Mouse (Mus musculus) splenic B cell, adult 2 months (primary cell): ENCODE results near the gene Gm20825.
"Not testable (repeated sequence)": the region's sequence is repeated elsewhere in the genome, so short reads cannot be mapped to it uniquely, and the experiment has no call there.

Source experiments
- DNase-seq: peaks from one replicate; pipeline ENCODE4 v3.0.0-alpha.2; 2011; ENCODE audit warnings: low read depth, low spot score
- H3K27me3 ChIP-seq: 2 replicates; pipeline ENCODE4 v1.6.1; 2012; ENCODE audit warnings: mild to moderate bottlenecking, low read length, moderate library complexity, mixed read lengths; ENCODE audit not compliant: control insufficient read depth, poor library complexity, insufficient read depth, severe bottlenecking
- H3K36me3 ChIP-seq: 2 replicates; pipeline ENCODE4 v1.6.1; 2012; ENCODE audit warnings: mild to moderate bottlenecking, low read length, moderate library complexity, mixed read lengths; ENCODE audit not compliant: control insufficient read depth, poor library complexity, insufficient read depth, severe bottlenecking

Gene Gm20825

DNA sequence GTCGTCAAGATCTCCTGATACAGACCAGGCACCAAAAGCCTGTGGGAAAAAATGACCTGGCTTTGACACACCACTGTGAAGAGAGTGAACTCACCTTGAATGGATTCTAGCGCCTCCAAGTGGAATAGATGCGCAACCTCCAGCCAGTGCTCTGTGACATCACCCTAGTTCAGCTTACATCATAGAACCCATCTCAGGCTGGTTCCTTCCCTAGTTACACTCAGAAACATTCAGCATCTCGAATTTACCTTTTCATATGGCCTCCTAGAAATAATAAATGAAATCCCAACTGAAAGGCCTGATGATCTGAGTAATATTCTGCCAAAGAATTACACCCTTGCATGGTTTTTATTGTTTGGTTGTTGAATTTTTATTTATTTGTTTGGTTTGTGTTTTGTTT, at the start of gene Gm20825:
Gene Gm20825 (minus strand): TSS at position 101 of the 400 bp plus-strand sequence.
- not testable (repeated sequence) for H3K36me3 ChIP-seq, DNase-seq, H3K27me3 ChIP-seq
